Mouse (Mus musculus): Measurements from ENCODE around the gene Atf3.

Gene Atf3

GRCm38 (mm10) chr1:191140983-191141382, 76.9 kb downstream of the Atf3 start:
- no peak for DNase-seq

- no peak for DNase-seq
Measured at GRCm38 (mm10) chr1:191138874-191139495, 78.9 kb downstream of the Atf3 start.

- no peak for DNase-seq
Measured at GRCm38 (mm10) chr1:191138436-191138835, 79.4 kb downstream of the Atf3 start.

GRCm38 (mm10) chr1:191135406-191135805, 82.4 kb downstream of the Atf3 start:
- no peak for DNase-seq

GRCm38 (mm10) chr1:191132934-191133333, 84.9 kb downstream of the Atf3 start:
- DNase-seq = no peak

GRCm38 (mm10) chr1:191132240-191132639, 85.6 kb downstream of the Atf3 start:
- DNase-seq = no peak

- no peak for DNase-seq
Measured at GRCm38 (mm10) chr1:191131692-191132091, 86.1 kb downstream of the Atf3 start.

- DNase-seq = peak; percentile 64
Measured at GRCm38 (mm10) chr1:191125811-191126638, 91.8 kb downstream of the Atf3 start.

GRCm38 (mm10) chr1:191124288-191124687, 93.6 kb downstream of the Atf3 start:
- no peak for DNase-seq

GRCm38 (mm10) chr1:191123696-191124095, 94.1 kb downstream of the Atf3 start:
- no peak for DNase-seq

GRCm38 (mm10) chr1:191122744-191123143, 95.1 kb downstream of the Atf3 start:
- DNase-seq = no peak

Data from kidney, adult 18-20 months (tissue).